Mouse (Mus musculus) forelimb bud, embryonic 11.5 days (tissue): ENCODE measurements at regions not wholly inside any gene's neighbourhood (a gene's known extent, or its start where the extent isn't known, plus 50 kb on each side); places are given as distances from the start of the nearest gene placed in this dataset.
"Not testable (repeated sequence)": the region's sequence is repeated elsewhere in the genome, so short reads cannot be mapped to it uniquely, and the experiment has no call there.

Source experiments
- DNase-seq: peaks from one replicate; pipeline ENCODE4 v3.0.0-alpha.2; 2012; ENCODE audit warnings: low read depth, low spot score

- DNase-seq = no peak
These were observed 84.8 kb upstream of the Ipo5 start for GRCm38 (mm10) chr14:120826187-120826586.

GRCm38 (mm10) chr14:120830389-120830835, 80.6 kb upstream of the Ipo5 start:
- not testable (repeated sequence) for DNase-seq

- no peak for DNase-seq
These were observed 79.6 kb upstream of the Ipo5 start for GRCm38 (mm10) chr14:120831397-120831796.

DNA sequence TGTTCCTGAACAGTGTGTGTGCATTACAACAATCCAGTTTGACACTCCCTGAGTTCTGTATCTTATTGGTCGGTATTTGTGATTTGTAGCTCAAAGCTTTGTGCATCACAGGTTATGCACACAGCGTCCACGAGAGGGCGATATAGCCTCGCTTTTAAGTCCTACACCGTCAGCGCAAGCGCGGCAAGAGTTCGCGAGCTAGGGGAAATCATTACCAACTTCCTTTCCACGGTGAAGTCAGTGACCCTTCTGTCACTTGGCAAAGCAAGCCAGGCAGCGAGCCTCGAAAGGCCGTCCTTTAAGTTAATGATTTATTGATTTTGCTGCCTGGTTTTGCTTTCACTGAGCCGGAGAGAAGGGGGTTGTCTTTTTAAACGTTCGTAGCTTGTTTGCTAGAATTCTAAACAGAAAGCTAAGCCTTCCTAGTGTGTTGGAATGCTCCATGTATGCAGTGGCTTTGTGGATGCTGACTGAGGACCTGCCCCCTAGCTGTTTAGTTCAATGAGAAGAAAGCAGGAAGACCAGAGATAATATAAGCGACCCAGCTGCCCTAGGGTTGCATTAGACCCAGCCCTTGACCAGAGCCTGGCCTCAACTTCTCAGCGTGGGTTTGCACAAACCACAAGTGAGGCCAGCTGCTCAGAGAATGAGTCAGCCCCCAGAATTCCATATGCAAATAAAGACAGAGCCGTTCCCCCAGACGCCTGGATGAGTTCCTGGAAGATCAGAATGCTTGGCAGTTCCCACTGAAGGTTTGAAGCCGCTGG, 79.0 kb upstream of the Ipo5 start:
- DNase-seq = peak; percentile 96

DNA sequence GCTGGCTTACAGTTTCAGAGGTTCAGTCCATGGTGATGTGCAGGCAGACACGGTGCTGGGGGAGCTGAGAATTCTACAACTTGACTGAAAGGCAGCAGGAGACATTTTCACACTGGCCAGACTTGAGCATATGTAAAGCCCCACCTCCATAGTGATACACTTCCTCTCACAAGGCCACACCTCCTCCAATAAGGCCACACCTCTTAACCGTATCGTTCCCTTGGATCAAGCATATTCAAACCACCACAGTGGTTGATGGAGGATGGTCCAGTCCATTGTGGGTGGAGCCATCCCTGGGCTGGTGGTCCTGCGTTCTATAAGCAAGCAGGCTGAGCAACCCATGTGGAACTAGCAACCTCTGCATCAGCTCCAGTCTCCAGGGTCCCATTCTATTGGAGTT, 76.2 kb upstream of the Ipo5 start:
- no peak for DNase-seq

- no peak for DNase-seq
These were observed 75.3 kb upstream of the Ipo5 start for GRCm38 (mm10) chr14:120835758-120836157.

GRCm38 (mm10) chr14:120836535-120837316, 74.3 kb upstream of the Ipo5 start:
- DNase-seq = no peak

DNA sequence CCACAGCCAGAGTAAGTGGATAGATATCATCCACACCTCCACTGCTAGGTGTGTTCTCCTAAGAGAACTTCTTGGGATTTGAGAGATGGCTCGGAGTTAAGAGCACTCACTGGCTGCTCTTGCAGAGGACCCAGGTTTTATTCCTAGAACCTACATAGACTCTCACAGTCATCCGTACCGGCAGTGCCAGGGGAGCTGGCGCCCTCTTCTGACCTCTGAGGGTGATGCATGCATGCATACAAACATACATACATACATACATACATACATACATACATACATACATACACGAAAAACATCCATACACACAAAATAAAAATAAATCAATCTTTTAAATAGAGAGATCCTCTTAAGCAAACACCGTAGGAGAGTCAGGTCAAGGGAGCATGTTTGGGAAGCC, 70.1 kb upstream of the Ipo5 start:
- DNase-seq = no peak

DNA sequence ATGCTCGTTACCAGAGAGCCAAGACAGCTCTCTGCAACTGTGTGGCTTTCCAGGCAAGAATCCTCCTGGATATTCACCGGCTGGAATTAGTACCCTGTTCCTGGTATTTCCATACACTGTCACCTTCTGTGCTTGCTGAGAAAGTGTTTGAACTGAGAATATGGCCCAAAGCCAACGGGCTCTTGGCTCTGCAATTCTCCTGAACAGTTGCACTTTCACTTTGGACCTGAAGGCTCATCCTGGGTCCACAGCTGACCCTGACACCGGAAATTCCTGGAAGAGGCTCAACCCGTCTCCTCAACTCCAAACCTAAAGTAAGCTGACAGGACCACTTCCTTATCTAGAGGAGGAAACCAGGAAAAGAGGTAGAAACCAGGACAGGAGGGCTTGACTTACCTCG, 69.7 kb upstream of the Ipo5 start:
- DNase-seq = no peak

- DNase-seq = no peak
These were observed 65.9 kb upstream of the Ipo5 start for GRCm38 (mm10) chr14:120845172-120845571.

GRCm38 (mm10) chr14:120846073-120846850, 64.8 kb upstream of the Ipo5 start:
- DNase-seq = no peak

GRCm38 (mm10) chr14:120847006-120847405, 64.0 kb upstream of the Ipo5 start:
- no peak for DNase-seq

DNA sequence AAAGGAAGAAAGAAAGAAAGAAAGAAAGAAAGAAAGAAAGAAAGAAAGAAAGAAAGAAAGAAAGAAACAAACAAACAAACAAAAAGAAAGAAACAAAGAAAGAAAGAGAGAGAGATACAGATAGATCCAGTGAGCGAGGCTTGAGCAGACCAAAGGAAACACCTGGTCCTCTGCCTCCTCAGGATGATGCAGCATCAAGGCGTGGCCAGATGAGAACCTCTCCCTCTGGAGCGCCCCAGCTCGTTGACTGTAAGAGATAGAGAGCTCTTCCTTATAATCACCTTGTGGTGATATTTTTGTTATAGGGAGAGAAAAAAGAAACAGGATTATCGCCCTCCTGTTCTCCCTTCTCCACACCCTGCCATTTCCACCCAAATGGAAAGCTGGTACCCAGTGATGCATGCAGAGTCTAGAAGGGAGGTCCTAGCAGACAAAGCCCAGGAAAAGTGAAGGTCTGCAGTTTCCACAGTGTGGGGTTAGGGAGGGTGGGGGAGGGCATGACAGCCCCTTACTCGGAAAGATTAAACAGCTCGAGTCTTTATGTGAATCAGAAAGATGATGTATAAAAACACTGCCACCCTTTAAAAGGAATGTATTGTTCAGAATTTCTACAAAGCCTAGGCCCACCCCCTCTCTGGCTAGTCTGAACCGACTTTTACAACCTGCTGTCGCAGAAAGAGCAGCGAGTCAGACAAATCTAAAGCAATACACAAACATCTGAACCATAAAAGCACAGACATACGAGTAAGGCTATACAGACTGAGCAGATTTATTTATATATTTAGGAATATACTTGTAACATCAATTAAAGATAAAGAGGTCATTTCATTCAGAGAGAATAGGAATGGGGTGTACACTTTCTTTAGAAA, 62.7 kb upstream of the Ipo5 start:
- DNase-seq = no peak

DNA sequence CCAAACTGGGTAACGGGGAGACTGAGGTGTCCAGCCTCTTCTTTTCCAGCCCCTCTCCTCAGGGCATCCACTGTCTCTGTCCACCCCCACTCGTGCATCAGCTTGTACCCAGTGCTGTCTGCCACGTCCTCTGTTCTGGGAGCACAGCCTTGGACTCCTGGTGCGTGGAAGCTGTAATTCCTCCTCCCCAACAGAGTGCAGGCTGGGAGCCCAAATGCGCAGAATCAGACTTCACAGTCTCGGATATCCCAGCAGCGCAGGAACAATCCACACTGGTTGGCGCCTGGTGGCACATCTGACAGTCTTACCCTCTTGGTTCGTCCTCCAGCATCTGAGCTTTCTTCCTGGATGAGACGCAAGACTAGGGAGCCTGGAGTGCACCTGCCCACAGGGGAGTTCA, 61.9 kb upstream of the Ipo5 start:
- DNase-seq = no peak

DNA sequence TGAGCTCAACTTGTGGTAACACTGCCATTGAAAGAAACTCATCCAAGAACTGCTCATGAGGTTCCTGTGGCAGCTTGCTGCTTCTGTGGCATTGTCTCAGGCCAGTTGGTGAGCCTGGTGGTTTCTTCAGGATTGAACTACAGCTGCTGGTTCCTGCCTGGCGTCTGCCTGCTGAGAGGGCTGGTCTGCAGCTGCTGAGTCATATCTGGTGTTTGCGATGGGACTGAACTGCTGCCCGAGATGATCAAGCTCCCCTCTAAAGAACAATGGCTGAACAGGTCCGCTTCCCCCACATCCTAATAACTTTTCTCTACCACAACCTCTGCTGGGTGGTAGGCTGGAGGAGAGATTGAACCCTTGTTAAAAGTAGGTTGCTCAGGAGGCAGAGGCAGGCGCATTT, 57.4 kb upstream of the Ipo5 start:
- no peak for DNase-seq

DNA sequence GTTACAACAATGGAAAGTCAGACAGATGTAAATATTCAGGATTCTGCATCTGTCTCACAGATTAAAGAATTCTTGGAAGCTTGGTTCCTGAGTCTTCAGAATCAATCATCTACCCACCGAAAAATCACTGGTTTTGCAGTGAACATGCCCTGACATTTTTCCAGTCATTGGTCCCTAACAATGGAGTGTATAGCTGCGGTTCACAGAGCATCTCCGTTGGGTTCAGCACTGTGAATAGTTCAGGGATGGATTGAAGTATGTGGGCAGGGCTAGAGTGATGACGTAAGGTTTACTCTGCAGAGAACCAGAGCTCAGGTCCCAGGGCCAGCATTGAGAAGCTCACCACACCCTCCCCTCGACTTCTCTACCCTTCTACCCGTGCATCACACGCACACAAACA, 56.5 kb upstream of the Ipo5 start:
- no peak for DNase-seq

DNA sequence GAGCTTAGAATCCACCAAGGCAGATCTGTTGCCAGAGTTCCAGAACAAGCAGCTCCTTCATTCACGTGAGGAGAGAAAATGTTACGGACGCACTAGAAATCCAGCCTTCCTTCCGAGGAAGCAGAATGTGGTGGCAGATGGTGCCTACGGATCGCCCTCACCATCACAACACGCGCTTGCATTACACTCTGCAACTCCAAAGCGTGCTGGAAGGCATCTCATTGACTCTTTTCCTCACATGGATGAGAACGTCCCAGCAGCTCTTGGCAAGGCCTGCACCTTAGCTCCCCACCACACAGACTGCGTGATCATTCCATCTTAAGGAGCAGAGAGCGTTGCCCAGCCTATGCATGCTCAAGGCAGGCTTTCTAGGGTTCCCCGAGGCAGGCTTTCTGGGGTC, 55.8 kb upstream of the Ipo5 start:
- DNase-seq = no peak
